In the genomic region with DNA sequence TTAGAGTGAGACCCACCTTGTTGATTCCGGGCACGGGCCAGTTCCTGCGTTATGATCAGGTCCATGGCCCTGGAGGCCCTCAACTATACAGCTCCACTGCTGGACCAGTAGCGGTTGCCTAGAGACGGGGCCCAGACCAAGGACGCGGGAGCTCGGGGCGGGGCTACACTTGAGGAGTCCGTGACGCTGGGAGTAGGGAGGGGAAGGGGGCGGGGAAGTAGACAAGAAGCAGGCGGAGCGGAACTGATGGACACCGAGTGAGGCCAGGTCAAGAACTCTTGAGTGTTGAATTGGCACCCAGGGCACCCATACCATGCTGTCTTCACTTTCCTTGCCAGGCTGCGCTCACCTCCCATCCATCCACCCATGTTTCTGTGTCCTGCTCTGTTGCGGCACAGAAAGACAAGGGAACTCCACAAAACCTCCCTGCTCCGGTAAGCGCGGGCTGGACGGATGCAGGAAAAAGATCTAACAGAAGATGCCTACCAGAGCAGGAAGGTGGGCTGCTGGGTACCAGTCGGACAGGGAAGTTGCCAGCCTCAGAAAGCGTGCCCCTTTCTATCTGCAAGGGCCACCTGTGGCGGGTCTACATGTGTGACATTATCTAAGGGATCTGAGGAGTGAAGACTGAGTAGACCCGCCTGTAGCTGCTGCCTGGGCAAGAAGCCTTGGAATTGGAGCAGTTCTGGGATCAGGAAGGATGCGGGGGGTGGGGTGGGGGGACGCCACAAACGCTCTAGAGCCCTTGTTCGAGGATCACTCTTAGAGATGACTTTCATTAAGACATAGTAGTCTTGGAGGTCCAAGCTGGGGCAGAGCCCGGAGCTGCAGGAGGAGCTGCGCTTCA, we compare ENCODE assay signal across 8 mouse cellular contexts. TPM values are rescaled to one million over a fixed set of nuclear protein-coding genes. Genes with fewer than 3 reads are reported as not detected.
DNase-seq lines count a peak whose midpoint lies in the region; ATAC-seq and TF ChIP-seq lines count a peak whose summit lies in the region.

A gene (minus strand): TSS at position 112 of the 847 bp plus-strand sequence.

- H3K27me3 ChIP-seq in embryonic facial prominence, embryonic 15.5 days: 0 out of 2 replicates have a peak, but pooled peaks cover 4% of the 10 kb centered on the region
- peaks cover 30% of the 10 kb centered on the region for H3K27me3 ChIP-seq in heart, embryonic 12.5 days (replicated peaks)
- H3K27me3 ChIP-seq in kidney, embryonic 16.5 days (ENCODE audit: insufficient read depth, low read length): 0 out of 2 replicates have a peak, but pooled peaks cover 3% of the 10 kb centered on the region
- H3K27me3 ChIP-seq in stomach, embryonic 15.5 days (replicated peaks): no peaks in the 10 kb centered on the region

- H3K4me1 ChIP-seq in bone marrow macrophage, adult 2 months (ENCODE audit: control insufficient read depth, insufficient read depth, low read length): 0 out of 2 replicates have a peak, but pooled peaks cover 4% of the 10 kb centered on the region
- peaks cover 10% of the 10 kb centered on the region; the same call in 1 of the 2 replicates for H3K4me1 ChIP-seq in embryonic facial prominence, embryonic 15.5 days
- peaks cover 9% of the 10 kb centered on the region; the same call in 1 of the 2 replicates for H3K4me1 ChIP-seq in heart, embryonic 12.5 days (replicated peaks)
- H3K4me1 ChIP-seq in kidney, embryonic 16.5 days (ENCODE audit: insufficient read depth, low read length): no peaks in the 10 kb centered on the region
- no peaks in the 10 kb centered on the region for H3K4me1 ChIP-seq in stomach, embryonic 15.5 days

- H3K9me3 ChIP-seq in embryonic facial prominence, embryonic 15.5 days (replicated peaks): no peaks in the 10 kb centered on the region
- no peaks in the 10 kb centered on the region for H3K9me3 ChIP-seq in heart, embryonic 12.5 days (replicated peaks)
- no peaks in the 10 kb centered on the region for H3K9me3 ChIP-seq in kidney, embryonic 16.5 days (ENCODE audit: low read length)
- no peaks in the 10 kb centered on the region for H3K9me3 ChIP-seq in stomach, embryonic 15.5 days

- DNase-seq in B cell, adult 2 months: peak; percentile 26 to 31
- peak; percentile 77 for DNase-seq in liver

- no peaks in the 10 kb centered on the region for H3K36me3 ChIP-seq in embryonic facial prominence, embryonic 15.5 days
- H3K36me3 ChIP-seq in heart, embryonic 12.5 days: no peaks in the 10 kb centered on the region
- no peaks in the 10 kb centered on the region for H3K36me3 ChIP-seq in kidney, embryonic 16.5 days (ENCODE audit: insufficient read depth, low read length)
- no peaks in the 10 kb centered on the region for H3K36me3 ChIP-seq in stomach, embryonic 15.5 days

- TF ChIP-seq CTCF in bone marrow macrophage, adult 2 months (IDR thresholded peaks at IDR 0.05; ENCODE audit: low read depth, low read length): no peak

- TF ChIP-seq POLR2A in bone marrow macrophage, adult 2 months (IDR thresholded peaks at IDR 0.05; ENCODE audit: borderline replicate concordance, low read depth, low read length): no peak

- ATAC-seq in embryonic facial prominence, embryonic 15.5 days (ENCODE audit: insufficient number of reproducible peaks, low FRiP score, low TSS enrichment, low read depth): peak; percentile 86
- ATAC-seq in heart, embryonic 12.5 days (ENCODE audit: insufficient number of reproducible peaks, low FRiP score): peak; percentile 88
- ATAC-seq in kidney, embryonic 16.5 days (ENCODE audit: low FRiP score, low TSS enrichment): peak; percentile 95
- 0 out of 2 replicates have a peak, but pooled peaks have one; percentile 34 for ATAC-seq in monocyte, adult 5-6 weeks (replicated peaks; ENCODE audit: insufficient number of reproducible peaks, low FRiP score, low TSS enrichment, poor library complexity, severe bottlenecking)
- peak; percentile 92 for ATAC-seq in stomach, embryonic 15.5 days (ENCODE audit: insufficient read depth, low FRiP score, low read depth)

- peak within 1 kb of the TSS; percentile 39; the same call in 1 of the 2 replicates for H3K9ac ChIP-seq in embryonic facial prominence, embryonic 15.5 days
- H3K9ac ChIP-seq in heart, embryonic 12.5 days: peak within 1 kb of the TSS; percentile 68
- peak within 1 kb of the TSS; percentile 47 for H3K9ac ChIP-seq in kidney, embryonic 16.5 days (replicated peaks; ENCODE audit: low read length)
- H3K9ac ChIP-seq in stomach, embryonic 15.5 days: peak within 1 kb of the TSS; percentile 12; the same call in 1 of the 2 replicates

- WGBS in embryonic facial prominence, embryonic 15.5 days: 1% methylated on average over 31 of the region's 31 CpGs
- under 1% methylated on average over 31 of the region's 31 CpGs for WGBS in heart, embryonic 12.5 days
- 1% methylated on average over 31 of the region's 31 CpGs for whole genome bisulfite sequencing in kidney, embryonic 16.5 days
- 1% methylated on average over 31 of the region's 31 CpGs for WGBS in stomach, embryonic 15.5 days

- peak within 1 kb of the TSS; percentile 89 for H3K4me2 ChIP-seq in embryonic facial prominence, embryonic 15.5 days (replicated peaks)
- H3K4me2 ChIP-seq in heart, embryonic 12.5 days: peak within 1 kb of the TSS; percentile 94
- peak within 1 kb of the TSS; percentile 94 for H3K4me2 ChIP-seq in kidney, embryonic 16.5 days (replicated peaks; ENCODE audit: low read depth, low read length)
- peak within 1 kb of the TSS; percentile 93 for H3K4me2 ChIP-seq in stomach, embryonic 15.5 days

- peak within 1 kb of the TSS; percentile 77 for H3K4me3 ChIP-seq in bone marrow macrophage, adult 2 months (ENCODE audit: insufficient read depth, low read length)
- H3K4me3 ChIP-seq in embryonic facial prominence, embryonic 15.5 days (replicated peaks): peak within 1 kb of the TSS; percentile 56
- peak within 1 kb of the TSS; percentile 69 for H3K4me3 ChIP-seq in heart, embryonic 12.5 days
- H3K4me3 ChIP-seq in kidney, embryonic 16.5 days (ENCODE audit: low read length): peak within 1 kb of the TSS; percentile 62
- H3K4me3 ChIP-seq in stomach, embryonic 15.5 days (replicated peaks): peak within 1 kb of the TSS; percentile 54

- no peak within 1 kb of the TSS for H3K27ac ChIP-seq in bone marrow macrophage, adult 2 months (ENCODE audit: insufficient read depth, low read depth, low read length)
- peak within 1 kb of the TSS; percentile 28; the same call in 1 of the 2 replicates for H3K27ac ChIP-seq in embryonic facial prominence, embryonic 15.5 days (replicated peaks)
- no peak within 1 kb of the TSS; the same call in 1 of the 2 replicates for H3K27ac ChIP-seq in heart, embryonic 12.5 days (ENCODE audit: poor library complexity, severe bottlenecking)
- peak within 1 kb of the TSS; percentile 58 for H3K27ac ChIP-seq in kidney, embryonic 16.5 days (ENCODE audit: low read length)
- peak within 1 kb of the TSS; percentile 44; the same call in 1 of the 2 replicates for H3K27ac ChIP-seq in stomach, embryonic 15.5 days

RNA-seq across cellular contexts. Expression of the gene that starts here (rescaled TPM):
- polyA plus RNA-seq in bone marrow macrophage, adult 2 months (2012; ENCODE audit: insufficient read depth, insufficient read length, missing spikeins): not detected in 2 replicates
- 2.7 and 3.7 TPM in 2 replicates for polyA plus RNA-seq in embryonic facial prominence, embryonic 15.5 days (2015; fragmentation: Nextera tagmentation; extraction: Ambion mirVana)
- 0.05 TPM in 1 of 2 replicates, not detected in the other for polyA plus RNA-seq in heart, embryonic 12.5 days (2016; fragmentation: Nextera tagmentation; extraction: Ambion mirVana)
- 0.05 TPM in 1 of 2 replicates, not detected in the other for polyA plus RNA-seq in kidney, embryonic 16.5 days (2015; fragmentation: Nextera tagmentation; extraction: Ambion mirVana)
- not detected in 3 replicates for total RNA-seq in monocyte, adult 5-6 weeks (2017)
- polyA plus RNA-seq in stomach, embryonic 15.5 days (2015; fragmentation: Nextera tagmentation; extraction: Ambion mirVana): 0.10 and 0.22 TPM in 2 replicates

Comparison
In these comparisons a context has a peak if more than half of its experiments do, and no peak if none do; other contexts are left out.
1. Peak in ATAC-seq, H3K4me3 ChIP-seq, H3K9ac ChIP-seq and H3K4me2 ChIP-seq in heart, embryonic 12.5 days; RNA of the gene not detected or under 1 TPM.
2. Peak in ATAC-seq, H3K4me3 ChIP-seq, H3K27ac ChIP-seq, H3K9ac ChIP-seq and H3K4me2 ChIP-seq in kidney, embryonic 16.5 days; RNA of the gene not detected or under 1 TPM.
3. Peak in ATAC-seq in monocyte, adult 5-6 weeks; RNA of the gene not detected or under 1 TPM.
4. Peak in ATAC-seq, H3K4me3 ChIP-seq, H3K27ac ChIP-seq, H3K9ac ChIP-seq and H3K4me2 ChIP-seq in stomach, embryonic 15.5 days; RNA of the gene not detected or under 1 TPM.
5. ATAC-seq: peak in every context shown above with its lines; median percentile 95 in kidney, embryonic 16.5 days; 92 in stomach, embryonic 15.5 days; 88 in heart, embryonic 12.5 days; 86 in embryonic facial prominence, embryonic 15.5 days; 34 in monocyte, adult 5-6 weeks.
6. H3K9ac ChIP-seq: peak in every context shown above with its lines; median percentile 68 in heart, embryonic 12.5 days; 47 in kidney, embryonic 16.5 days; 39 in embryonic facial prominence, embryonic 15.5 days; 12 in stomach, embryonic 15.5 days.